Mouse (Mus musculus) embryonic fibroblast, embryonic 13.5 days (primary cell): ENCODE data around the gene Sec23ip. TPM values are rescaled to one million over a fixed set of nuclear protein-coding genes. Genes with fewer than 3 reads are reported as not detected.

Experiments
- H3K27ac ChIP-seq: 2 replicates; pipeline ENCODE4 v1.5.1; 2012; ENCODE audit warnings: low read length, control low read depth, inconsistent platforms; ENCODE audit not compliant: insufficient read depth
- H3K4me1 ChIP-seq: 2 replicates; pipeline ENCODE4 v1.6.1; 2011; ENCODE audit warnings: low read length; ENCODE audit not compliant: control insufficient read depth, insufficient read depth
- H3K4me3 ChIP-seq: 2 replicates; pipeline ENCODE4 v1.5.1; 2011; ENCODE audit warnings: mild to moderate bottlenecking, control low read depth, low read length; ENCODE audit not compliant: insufficient read depth
- CTCF ChIP-seq: IDR thresholded peaks from 2 replicates; pipeline ENCODE4 v1.5.1; 2011; ENCODE audit warnings: mild to moderate bottlenecking, control low read depth, low read length, moderate library complexity, borderline replicate concordance; ENCODE audit not compliant: insufficient read depth
- POLR2A ChIP-seq: IDR thresholded peaks from 2 replicates; pipeline ENCODE4 v1.6.1; 2011; ENCODE audit warnings: low read depth, mild to moderate bottlenecking, control low read depth, low read length, moderate library complexity
- polyA plus RNA-seq: library from polyadenylated mRNA; stranded (reverse); fragments of >200 nt; gene quantifications from 2 replicates; pipeline ENCODE4 v1.2.4, GENCODE M21; 2011; ENCODE audit warnings: low read depth; ENCODE audit not compliant: missing spikeins, insufficient read length

Gene Sec23ip
- polyA plus RNA-seq, 1 experiment, result 64.1 TPM

DNA sequence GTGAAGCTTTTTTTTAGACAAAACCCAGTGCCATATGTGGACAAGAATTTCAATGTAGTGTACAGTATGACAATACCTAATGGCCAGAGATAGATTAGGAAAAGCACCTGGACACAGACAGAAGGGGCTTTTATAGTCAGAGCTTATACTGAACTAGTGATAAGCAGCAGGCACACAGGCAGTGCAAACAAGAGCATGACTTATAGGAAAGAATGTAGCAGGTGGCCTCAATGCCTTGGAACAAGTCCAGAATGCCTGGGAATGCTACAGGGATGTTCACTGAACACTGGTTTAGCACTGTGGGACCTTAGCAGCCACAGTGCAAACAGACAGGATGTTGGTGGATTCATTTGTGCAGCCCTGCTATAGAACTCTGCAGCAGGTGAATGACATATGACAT is 22.0 kb downstream of the Sec23ip start:
- Histone ChIP-seq H3K4me1 (no peaks in the 10 kb centered on the region), H3K4me3 (no peak overlapping the region), H3K27ac (no peak overlapping the region)
- no peak for TF ChIP-seq CTCF
- TF ChIP-seq POLR2A, result no peak

DNA sequence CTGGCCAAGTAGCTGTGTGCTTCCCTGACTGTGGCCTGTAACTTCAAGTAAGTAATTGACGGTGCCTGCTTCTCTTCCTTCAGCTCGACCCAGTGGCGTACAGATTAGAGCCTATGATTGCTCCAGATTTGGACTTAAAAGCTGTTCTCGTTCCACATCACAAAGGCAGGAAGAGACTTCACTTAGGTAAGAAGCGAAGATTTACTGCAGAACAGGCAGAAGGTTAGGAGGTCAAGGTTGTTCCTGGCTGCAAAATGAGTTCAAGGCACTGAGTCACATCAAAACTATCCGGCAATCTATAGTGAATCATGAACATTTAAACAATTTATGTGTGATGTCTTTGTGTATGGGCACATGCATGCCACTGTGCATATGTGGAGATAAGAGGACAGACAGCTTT is 32.5 kb downstream of the Sec23ip start:
- Histone ChIP-seq H3K4me3 (no peak overlapping the region), H3K4me1 (no peaks in the 10 kb centered on the region), H3K27ac (no peak overlapping the region)
- no peak for TF ChIP-seq CTCF
- no peak for TF ChIP-seq POLR2A

DNA sequence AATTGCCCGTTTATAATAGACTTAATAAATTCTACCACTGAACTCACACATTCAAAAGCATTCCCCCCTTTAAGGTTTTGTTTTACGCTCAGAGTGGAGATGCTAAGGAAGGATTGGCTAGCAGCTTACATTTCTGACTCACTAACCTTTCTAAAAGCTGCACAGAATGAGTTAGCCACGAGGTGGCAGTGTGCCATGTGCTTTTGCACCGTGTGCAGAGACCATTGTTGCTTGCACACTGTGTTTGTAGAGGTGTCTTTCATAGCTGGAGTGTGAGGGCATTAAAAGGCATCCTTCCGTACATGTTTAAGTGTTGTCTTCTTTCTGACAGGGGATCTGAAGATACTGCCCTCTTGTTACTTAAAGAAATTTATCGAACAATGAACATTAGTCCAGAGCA is 34.6 kb downstream of the Sec23ip start:
- H3K4me3 ChIP-seq, result no peak overlapping the region
- H3K27ac ChIP-seq, result no peak overlapping the region
- TF ChIP-seq CTCF, result peak; percentile 86
- TF ChIP-seq POLR2A, result no peak
- H3K4me1 ChIP-seq, result no peaks in the 10 kb centered on the region

DNA sequence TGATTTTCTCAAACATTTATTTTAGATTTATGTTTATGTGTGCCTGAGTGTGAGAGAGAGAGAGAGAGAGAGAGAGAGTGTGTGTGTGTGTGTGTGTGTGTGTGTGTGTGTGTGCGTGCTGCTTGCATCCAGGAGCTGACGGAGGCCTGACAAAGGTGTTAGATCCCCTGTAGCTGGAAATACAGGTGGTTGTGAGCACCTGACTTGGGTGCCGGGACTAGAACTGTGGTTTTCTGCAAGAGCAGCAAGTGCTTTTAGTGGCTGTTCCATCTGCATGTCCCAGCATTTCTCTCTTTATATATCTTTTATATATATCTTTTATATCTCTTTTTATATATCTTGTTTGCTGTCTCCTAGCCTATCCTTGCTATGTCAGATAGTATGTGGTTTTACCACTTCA is 37.1 kb downstream of the Sec23ip start:
- no peak overlapping the region for H3K4me3 ChIP-seq
- H3K4me1 ChIP-seq, result no peaks in the 10 kb centered on the region
- TF ChIP-seq CTCF (no peak), POLR2A (no peak)
- H3K27ac ChIP-seq, result no peak overlapping the region

DNA sequence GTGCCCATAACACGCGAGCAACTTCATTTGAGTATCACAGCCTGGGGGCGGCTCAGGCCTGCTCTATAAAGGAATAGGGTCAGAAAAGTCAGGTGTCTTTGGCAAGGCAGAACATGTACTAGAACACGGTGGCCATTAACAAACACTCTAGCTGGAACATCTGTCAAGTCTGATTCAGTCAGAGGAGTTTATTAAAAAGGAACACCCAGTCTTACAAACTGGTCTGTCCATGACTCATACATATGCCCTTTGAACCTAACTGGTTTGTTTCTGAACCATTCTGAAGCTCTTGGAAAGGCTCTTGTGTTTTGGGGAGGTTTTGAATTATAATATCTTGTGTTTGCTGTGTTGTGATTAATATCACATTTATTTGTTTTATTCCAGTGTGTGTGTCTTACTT is 45.3 kb downstream of the Sec23ip start:
- H3K4me1 ChIP-seq, result peaks cover 2% of the 10 kb centered on the region; the same call in 1 of the 2 replicates
- no peak overlapping the region for H3K4me3 ChIP-seq
- no peak overlapping the region for H3K27ac ChIP-seq
- no peak for TF ChIP-seq POLR2A
- TF ChIP-seq CTCF, result no peak

DNA sequence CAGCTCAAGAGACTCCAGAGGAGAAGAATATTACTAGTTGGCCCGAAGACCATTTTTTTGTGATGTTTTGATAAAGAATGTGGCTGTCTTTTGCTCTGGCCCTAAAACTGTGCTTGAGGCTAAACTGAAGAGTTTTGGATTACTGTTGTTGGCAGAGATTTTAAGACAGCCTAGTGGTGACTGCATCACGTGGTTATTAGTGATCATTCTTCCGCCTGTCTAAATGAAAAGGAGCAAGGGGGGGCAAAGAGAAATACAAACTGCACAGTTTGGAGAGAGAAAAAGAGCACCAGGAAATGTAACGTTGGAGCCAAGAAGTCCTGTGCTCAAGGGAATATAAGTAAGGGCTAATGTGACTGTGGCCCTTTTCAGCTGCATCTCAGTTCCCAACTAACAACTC is 48.7 kb downstream of the Sec23ip start:
- TF ChIP-seq CTCF, result no peak
- Histone ChIP-seq H3K4me1 (peaks cover 2% of the 10 kb centered on the region; the same call in 1 of the 2 replicates), H3K27ac (no peak overlapping the region), H3K4me3 (no peak overlapping the region)

DNA sequence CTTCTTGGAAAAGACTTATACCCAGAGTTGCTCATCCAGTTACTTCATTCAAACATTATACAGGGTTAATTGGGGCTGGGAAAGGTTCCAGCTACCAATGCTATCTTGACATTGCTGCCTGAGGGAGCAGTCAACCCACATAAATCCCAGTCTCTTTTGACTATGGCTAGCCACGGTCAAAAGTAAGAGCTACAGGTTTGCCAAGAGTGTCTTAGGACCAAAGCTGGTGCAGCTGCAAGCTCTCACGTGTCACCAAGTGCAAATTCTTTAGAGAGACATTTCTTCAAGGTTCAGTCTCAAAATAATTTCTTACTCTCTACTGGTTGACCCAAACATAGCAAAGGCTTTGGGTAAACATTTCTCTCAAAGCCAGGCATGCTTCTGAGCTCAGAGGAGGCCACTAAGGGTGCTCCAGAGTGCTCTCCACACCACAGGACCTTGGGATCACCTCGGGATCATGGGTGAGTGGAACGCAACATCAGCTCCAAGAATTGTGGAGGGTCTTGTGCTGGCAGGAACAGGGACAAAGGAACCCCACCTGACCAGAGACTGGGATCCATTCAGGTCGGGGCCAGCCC is 80.3 kb downstream of the Sec23ip start:
- no peaks in the 10 kb centered on the region for H3K4me1 ChIP-seq
- TF ChIP-seq CTCF (no peak), POLR2A (no peak)
- no peak overlapping the region for H3K4me3 ChIP-seq
- no peak overlapping the region for H3K27ac ChIP-seq

DNA sequence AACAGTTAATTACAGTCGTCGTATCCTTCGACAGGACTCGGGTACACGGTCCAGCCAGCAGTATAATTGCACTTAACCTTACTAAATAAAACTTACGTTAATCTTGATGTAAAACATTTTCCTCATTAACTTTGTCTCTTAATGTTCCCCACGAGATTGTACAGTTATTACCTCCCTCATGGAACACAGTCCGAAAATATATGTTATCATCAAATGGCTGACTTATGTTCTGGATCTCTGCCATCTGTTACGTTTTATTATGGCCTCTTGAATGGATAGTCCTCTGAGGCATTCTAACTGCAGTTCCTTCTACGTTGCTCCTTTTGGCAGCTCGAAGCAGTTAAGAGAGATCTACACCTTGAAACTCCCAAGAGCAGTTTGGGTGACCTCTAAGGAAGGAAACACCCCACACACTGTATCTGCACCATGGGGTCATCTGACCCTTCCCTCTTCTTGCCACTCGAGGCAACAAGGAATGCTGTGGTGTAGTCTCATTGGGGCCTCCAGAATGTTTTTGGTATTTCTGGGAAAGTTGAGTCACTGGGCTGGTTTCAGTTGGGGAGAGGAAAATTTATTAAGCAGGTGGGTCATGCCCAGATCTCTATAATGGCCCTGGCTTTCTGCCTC is 87.8 kb downstream of the Sec23ip start:
- Histone ChIP-seq H3K27ac (no peak overlapping the region), H3K4me3 (no peak overlapping the region), H3K4me1 (no peaks in the 10 kb centered on the region)
- no peak for TF ChIP-seq CTCF
- no peak for TF ChIP-seq POLR2A

DNA sequence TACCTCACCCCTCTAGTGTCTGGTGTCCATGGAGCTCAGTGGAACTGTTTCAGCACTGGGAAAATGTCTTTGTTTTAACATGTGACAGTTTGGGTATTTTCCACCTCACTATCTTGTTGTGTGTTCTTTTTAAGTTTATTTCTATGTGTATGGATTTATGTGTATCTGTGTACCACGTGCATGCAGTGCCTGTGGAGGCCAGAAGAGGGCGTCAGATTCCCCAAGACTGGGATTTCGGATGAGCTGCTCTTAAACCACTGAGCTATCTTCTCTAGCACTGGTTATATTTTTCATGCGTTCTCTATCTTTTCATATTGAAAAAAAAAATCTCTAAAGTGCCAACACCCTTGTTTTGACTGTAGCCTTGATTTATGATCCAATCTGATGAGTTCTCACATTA is 88.5 kb downstream of the Sec23ip start:
- Histone ChIP-seq H3K4me1 (no peaks in the 10 kb centered on the region), H3K27ac (no peak overlapping the region), H3K4me3 (no peak overlapping the region)
- TF ChIP-seq POLR2A, result no peak
- TF ChIP-seq CTCF, result no peak

Other genes starting within 250 kb of the Sec23ip start
- 63.4 and 70.8 TPM in 2 replicates for gene Bag3, start 221.3 kb upstream of the Sec23ip start, polyA plus RNA-seq
- gene Inpp5f, start 133.6 kb upstream of the Sec23ip start, polyA plus RNA-seq, result 24.4 and 27.1 TPM in 2 replicates
- 39.8 and 44.0 TPM in 2 replicates for gene Mcmbp, start 4.4 kb upstream of the Sec23ip start, polyA plus RNA-seq